In the genomic region with DNA sequence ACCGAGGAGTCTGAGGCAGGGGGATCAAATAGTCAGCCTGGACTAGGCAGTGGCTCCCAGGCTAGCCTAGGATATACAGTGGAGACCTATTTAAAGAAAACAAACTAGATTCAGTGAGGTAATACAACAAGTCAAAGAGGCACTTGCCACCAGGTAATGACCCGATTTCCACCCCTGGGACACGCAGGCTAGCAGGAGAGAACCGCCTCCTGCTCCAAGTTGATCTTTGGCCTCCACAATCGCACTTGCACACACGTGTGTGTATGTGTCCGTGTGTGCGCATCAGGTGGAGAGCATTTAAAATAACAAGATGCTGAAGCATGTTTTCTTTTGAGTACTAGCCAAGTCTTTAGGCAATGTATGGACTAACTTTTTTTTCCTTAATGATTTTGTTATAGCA, we compare ENCODE assay signal across 26 mouse cellular contexts. TPM values are rescaled to one million over a fixed set of nuclear protein-coding genes. Genes with fewer than 3 reads are reported as not detected.
DNase-seq lines count a peak whose midpoint lies in the region; ATAC-seq and TF ChIP-seq lines count a peak whose summit lies in the region.
"Had no signal": no experiment of that assay in that cellular context is flagged by ENCODE, and none has a peak within 500 bp of the region (broad histone marks: within the 10 kb centered on the region; RNA-seq: fewer than 3 reads in every experiment).

No protein-coding gene starts in this region.

- no peaks in the 10 kb centered on the region for H3K27me3 ChIP-seq in kidney, embryonic 16.5 days (ENCODE audit: insufficient read depth, low read length)
- H3K27me3 ChIP-seq in liver, embryonic 13.5 days: peaks cover 3% of the 10 kb centered on the region; the same call in 1 of the 2 replicates
- no peaks in the 10 kb centered on the region; the same call in 1 of the 2 replicates for H3K27me3 ChIP-seq in liver, embryonic 11.5 days (replicated peaks; ENCODE audit: control insufficient read depth, insufficient read depth, low read length)
- H3K27me3 ChIP-seq in liver, embryonic 16.5 days (ENCODE audit: control insufficient read depth, insufficient read depth, low read depth, low read length): no peaks in the 10 kb centered on the region
- H3K27me3 ChIP-seq in small intestine, adult 2 months (ENCODE audit: control insufficient read depth, insufficient read depth, low read length): no peaks in the 10 kb centered on the region
- H3K27me3 ChIP-seq: embryonic facial prominence, embryonic 12.5 days; embryonic facial prominence, embryonic 15.5 days; heart, embryonic 12.5 days; heart, embryonic 15.5 days had no signal

- peak; percentile 56 for DNase-seq in kidney, adult 9 months
- DNase-seq in liver, embryonic 13.5 days: no peak
- no peak for DNase-seq in liver, embryonic 11.5 days (ENCODE audit: low spot score)
- no peak for DNase-seq in spleen, postnatal 4 days (ENCODE audit: low spot score in 2 of 2)
- DNase-seq: adrenal gland, adult 2 months; adrenal gland, postnatal 14 days; cerebellum, adult 11 months; cerebellum, adult 2 months; cerebellum, adult 9-11 months; cerebellum, postnatal 25 days; forebrain, postnatal 0 days; gastrocnemius, postnatal 25 days; heart, adult 18-20 months; heart, postnatal 10 days; heart, postnatal 36 days had no signal

- no peak for TF ChIP-seq POLR2A in small intestine, adult 2 months (IDR thresholded peaks at IDR 0.05; ENCODE audit: low read depth, low read length)

- 84% methylated on average over 8 of the region's 8 CpGs for WGBS in kidney, embryonic 16.5 days
- 69% methylated on average over 8 of the region's 8 CpGs for WGBS in liver, embryonic 13.5 days (ENCODE audit: insufficient replicate concordance)
- WGBS in liver, embryonic 11.5 days: 88% methylated on average over 8 of the region's 8 CpGs
- 64% methylated on average over 8 of the region's 8 CpGs for WGBS in liver, embryonic 16.5 days (ENCODE audit: insufficient replicate concordance)
- WGBS in small intestine, adult 2 months: 78% methylated on average over 8 of the region's 8 CpGs

- no peaks in the 10 kb centered on the region for H3K36me3 ChIP-seq in kidney, embryonic 16.5 days (ENCODE audit: insufficient read depth, low read length)
- H3K36me3 ChIP-seq in liver, embryonic 13.5 days: no peaks in the 10 kb centered on the region
- no peaks in the 10 kb centered on the region for H3K36me3 ChIP-seq in liver, embryonic 11.5 days (ENCODE audit: control insufficient read depth, insufficient read depth, low read length)
- H3K36me3 ChIP-seq in liver, embryonic 16.5 days (ENCODE audit: control insufficient read depth, insufficient read depth): no peaks in the 10 kb centered on the region
- no peaks in the 10 kb centered on the region for H3K36me3 ChIP-seq in small intestine, adult 2 months (ENCODE audit: control insufficient read depth, insufficient read depth, low read length)
- H3K36me3 ChIP-seq: embryonic facial prominence, embryonic 12.5 days; embryonic facial prominence, embryonic 15.5 days; heart, embryonic 12.5 days; heart, embryonic 15.5 days; hindbrain, embryonic 10.5 days had no signal

- no peak for TF ChIP-seq CTCF in small intestine, adult 2 months (IDR thresholded peaks at IDR 0.05; ENCODE audit: extremely low read depth, insufficient read length, insufficient replicate concordance, low read depth, low read length)

- H3K9me3 ChIP-seq in kidney, embryonic 16.5 days (ENCODE audit: low read length): no peaks in the 10 kb centered on the region
- no peaks in the 10 kb centered on the region for H3K9me3 ChIP-seq in liver, embryonic 13.5 days (replicated peaks)
- H3K9me3 ChIP-seq in liver, embryonic 11.5 days (ENCODE audit: control insufficient read depth, low read length): no peaks in the 10 kb centered on the region
- H3K9me3 ChIP-seq in liver, embryonic 16.5 days (replicated peaks; ENCODE audit: control insufficient read depth, low read length): no peaks in the 10 kb centered on the region
- H3K9me3 ChIP-seq: embryonic facial prominence, embryonic 12.5 days; embryonic facial prominence, embryonic 15.5 days; heart, embryonic 12.5 days; heart, embryonic 15.5 days; hindbrain, embryonic 10.5 days had no signal

- H3K9ac ChIP-seq in kidney, embryonic 16.5 days (replicated peaks; ENCODE audit: low read length): no peak overlapping the region
- H3K9ac ChIP-seq in liver, embryonic 13.5 days: no peak overlapping the region
- H3K9ac ChIP-seq in liver, embryonic 11.5 days (ENCODE audit: low read depth, low read length): no peak overlapping the region
- H3K9ac ChIP-seq in liver, embryonic 16.5 days (ENCODE audit: low read depth, low read length): no peak overlapping the region
- H3K9ac ChIP-seq: embryonic facial prominence, embryonic 12.5 days; embryonic facial prominence, embryonic 15.5 days; forebrain, postnatal 0 days; heart, embryonic 12.5 days; heart, embryonic 15.5 days; hindbrain, embryonic 14.5 days had no signal

- no peak overlapping the region for H3K4me3 ChIP-seq in kidney, embryonic 16.5 days (ENCODE audit: low read length)
- H3K4me3 ChIP-seq in liver, embryonic 13.5 days (replicated peaks): no peak overlapping the region
- H3K4me3 ChIP-seq in liver, embryonic 11.5 days (ENCODE audit: low read depth, low read length): no peak overlapping the region
- peak overlapping the region; percentile 12; the same call in 1 of the 2 replicates for H3K4me3 ChIP-seq in liver, embryonic 16.5 days (ENCODE audit: low read depth, low read length)
- H3K4me3 ChIP-seq in small intestine, adult 2 months (ENCODE audit: low read depth, low read length): no peak overlapping the region
- H3K4me3 ChIP-seq: embryonic facial prominence, embryonic 12.5 days; embryonic facial prominence, embryonic 15.5 days; heart, embryonic 12.5 days; heart, embryonic 15.5 days; hindbrain, embryonic 10.5 days had no signal

- no peak overlapping the region for H3K27ac ChIP-seq in kidney, embryonic 16.5 days (ENCODE audit: low read length)
- no peak overlapping the region for H3K27ac ChIP-seq in liver, embryonic 13.5 days
- H3K27ac ChIP-seq in liver, embryonic 11.5 days (ENCODE audit: low read depth, low read length): no peak overlapping the region
- H3K27ac ChIP-seq in liver, embryonic 16.5 days (ENCODE audit: low read length): peak overlapping the region; percentile 63
- peak overlapping the region; percentile 24; the same call in 1 of the 2 replicates for H3K27ac ChIP-seq in small intestine, adult 2 months (ENCODE audit: insufficient read depth, low read depth, low read length)
- H3K27ac ChIP-seq: embryonic facial prominence, embryonic 12.5 days; embryonic facial prominence, embryonic 15.5 days; heart, embryonic 15.5 days; hindbrain, embryonic 10.5 days; hindbrain, embryonic 14.5 days had no signal

- peaks cover 16% of the 10 kb centered on the region for H3K4me1 ChIP-seq in kidney, embryonic 16.5 days (ENCODE audit: insufficient read depth, low read length)
- H3K4me1 ChIP-seq in liver, embryonic 13.5 days (replicated peaks): peaks cover 5% of the 10 kb centered on the region; the same call in 1 of the 2 replicates
- H3K4me1 ChIP-seq in liver, embryonic 11.5 days (replicated peaks; ENCODE audit: control insufficient read depth, insufficient read depth, low read length): peaks cover under 1% of the 10 kb centered on the region; the same call in 1 of the 2 replicates
- no peaks in the 10 kb centered on the region; the same call in 1 of the 2 replicates for H3K4me1 ChIP-seq in liver, embryonic 16.5 days (ENCODE audit: control insufficient read depth, low read depth, low read length)
- peaks cover 19% of the 10 kb centered on the region; the same call in 1 of the 2 replicates for H3K4me1 ChIP-seq in small intestine, adult 2 months (ENCODE audit: control insufficient read depth, insufficient read depth, insufficient read length, low read length)

- no peak for ATAC-seq in kidney, embryonic 16.5 days (ENCODE audit: low FRiP score, low TSS enrichment)
- ATAC-seq in liver, embryonic 13.5 days (ENCODE audit: low read depth): 0 out of 2 replicates have a peak, but pooled peaks have one; percentile 30
- ATAC-seq in liver, embryonic 11.5 days (replicated peaks; ENCODE audit: low FRiP score): no peak
- peak; percentile 58 for ATAC-seq in liver, embryonic 16.5 days (ENCODE audit: low read depth)
- ATAC-seq: CD4-positive, CD25-positive, alpha-beta regulatory T cell, adult 4 months; forebrain, embryonic 14.5 days; forebrain, postnatal 0 days had no signal

- no peak overlapping the region for H3K4me2 ChIP-seq in kidney, embryonic 16.5 days (replicated peaks; ENCODE audit: low read depth, low read length)
- no peak overlapping the region for H3K4me2 ChIP-seq in liver, embryonic 13.5 days
- H3K4me2 ChIP-seq in liver, embryonic 11.5 days: no peak overlapping the region
- H3K4me2 ChIP-seq in liver, embryonic 16.5 days (ENCODE audit: low read depth, low read length): 0 out of 2 replicates have a peak overlapping the region, but pooled peaks have one; percentile 8
- H3K4me2 ChIP-seq: embryonic facial prominence, embryonic 12.5 days; embryonic facial prominence, embryonic 15.5 days; heart, embryonic 12.5 days; heart, embryonic 15.5 days; hindbrain, embryonic 14.5 days had no signal

RNA-seq across cellular contexts. Expression of a gene that starts 28.7 kb away (rescaled TPM):
- polyA plus RNA-seq in kidney, embryonic 16.5 days (2015; fragmentation: Nextera tagmentation; extraction: Ambion mirVana): 87.9 and 95.9 TPM in 2 replicates
- polyA plus RNA-seq in liver, embryonic 13.5 days (2015; fragmentation: Nextera tagmentation; extraction: Ambion mirVana): 12.3 and 13.7 TPM in 2 replicates
- polyA plus RNA-seq in liver, embryonic 11.5 days (2014; fragmentation: Nextera tagmentation; extraction: Ambion mirVana): 37.6 and 40.3 TPM in 2 replicates
- 25.1 and 29.0 TPM in 2 replicates for polyA plus RNA-seq in liver, embryonic 16.5 days (2015; fragmentation: Nextera tagmentation; extraction: Ambion mirVana)
- polyA plus RNA-seq in small intestine, adult 2 months (2012; rRNA removed): 28.7 and 98.8 TPM in 2 replicates

Comparison
In these comparisons a context has a peak if more than half of its experiments do, and no peak if none do; other contexts are left out.
1. ATAC-seq: peak in liver, embryonic 13.5 days (single experiment) and liver, embryonic 16.5 days (single experiment); none in kidney, embryonic 16.5 days (single experiment) and liver, embryonic 11.5 days (single experiment).
2. H3K27ac ChIP-seq: peak in liver, embryonic 16.5 days (single experiment) and small intestine, adult 2 months (single experiment); none in kidney, embryonic 16.5 days (single experiment), liver, embryonic 13.5 days (single experiment) and liver, embryonic 11.5 days (single experiment).